Mouse (Mus musculus): ENCODE results near the gene Otud3.
"Not testable (repeated sequence)": the region's sequence is repeated elsewhere in the genome, so short reads cannot be mapped to it uniquely, and the experiment has no call there.

Otud3 gene

GRCm38 (mm10) chr4:138889635-138890034 lies 24.1 kb downstream of the Otud3 start:
- DNase-seq (ENCODE audit: low read depth), result no peak

GRCm38 (mm10) chr4:138889165-138889564 lies 24.6 kb downstream of the Otud3 start:
- DNase-seq (ENCODE audit: low read depth), result no peak

- DNase-seq (ENCODE audit: low read depth), result peak; percentile 70
Observed at GRCm38 (mm10) chr4:138884261-138884660, 29.5 kb downstream of the Otud3 start.

GRCm38 (mm10) chr4:138882179-138882578 lies 31.6 kb downstream of the Otud3 start:
- no peak for DNase-seq (ENCODE audit: low read depth)

GRCm38 (mm10) chr4:138880811-138881584 lies 32.7 kb downstream of the Otud3 start:
- DNase-seq (ENCODE audit: low read depth), result no peak

GRCm38 (mm10) chr4:138879808-138880207 lies 33.9 kb downstream of the Otud3 start:
- DNase-seq (ENCODE audit: low read depth), result no peak

GRCm38 (mm10) chr4:138878783-138879182 lies 35.0 kb downstream of the Otud3 start:
- DNase-seq (ENCODE audit: low read depth), result no peak

GRCm38 (mm10) chr4:138877731-138878130 lies 36.0 kb downstream of the Otud3 start, which contains the start of gene Pla2g2e:
Pla2g2e (plus strand) TSS chr4:138877942.
- no peak for DNase-seq (ENCODE audit: low read depth)

- DNase-seq (ENCODE audit: low read depth), result no peak
Observed at GRCm38 (mm10) chr4:138875986-138876385, 37.8 kb downstream of the Otud3 start.

- not testable (repeated sequence) for DNase-seq (ENCODE audit: low read depth)
Observed at GRCm38 (mm10) chr4:138875275-138875674, 38.5 kb downstream of the Otud3 start.

- no peak for DNase-seq (ENCODE audit: low read depth)
Observed at GRCm38 (mm10) chr4:138873864-138874263, 39.9 kb downstream of the Otud3 start, which contains the start of gene Gm13030. Gm13030 (minus strand) TSS chr4:138873964.

- DNase-seq (ENCODE audit: low read depth), result no peak
Observed at GRCm38 (mm10) chr4:138868666-138869065, 45.1 kb downstream of the Otud3 start.

GRCm38 (mm10) chr4:138866413-138866812 lies 47.3 kb downstream of the Otud3 start:
- peak; percentile 78 for DNase-seq (ENCODE audit: low read depth)

GRCm38 (mm10) chr4:138865991-138866390 lies 47.8 kb downstream of the Otud3 start:
- DNase-seq (ENCODE audit: low read depth), result no peak

- no peak for DNase-seq (ENCODE audit: low read depth)
Observed at GRCm38 (mm10) chr4:138865092-138865491, 48.7 kb downstream of the Otud3 start.

- no peak for DNase-seq (ENCODE audit: low read depth)
Observed at GRCm38 (mm10) chr4:138863344-138863998, 50.3 kb downstream of the Otud3 start, which contains the start of gene Pla2g5. Pla2g5 (minus strand) TSS chr4:138863482.

GRCm38 (mm10) chr4:138859728-138860127 lies 54.0 kb downstream of the Otud3 start:
- peak; percentile 27 for DNase-seq (ENCODE audit: low read depth)

- no peak for DNase-seq (ENCODE audit: low read depth)
Observed at GRCm38 (mm10) chr4:138859245-138859644, 54.5 kb downstream of the Otud3 start.

- no peak for DNase-seq (ENCODE audit: low read depth)
Observed at GRCm38 (mm10) chr4:138858446-138858845, 55.3 kb downstream of the Otud3 start.

- DNase-seq (ENCODE audit: low read depth), result no peak
Observed at GRCm38 (mm10) chr4:138857576-138857975, 56.2 kb downstream of the Otud3 start.

GRCm38 (mm10) chr4:138856491-138856890 lies 57.3 kb downstream of the Otud3 start:
- peak; percentile 66 for DNase-seq (ENCODE audit: low read depth)

GRCm38 (mm10) chr4:138855092-138855632 lies 58.6 kb downstream of the Otud3 start:
- DNase-seq (ENCODE audit: low read depth), result no peak

GRCm38 (mm10) chr4:138852961-138853360 lies 60.8 kb downstream of the Otud3 start:
- no peak for DNase-seq (ENCODE audit: low read depth)

All from naive thymus-derived CD4-positive, alpha-beta T cell, adult 2 months (primary cell).